Mouse (Mus musculus) left cerebral cortex, adult 2 months (tissue): Measurements from ENCODE around the gene Ppp1r14b. TPM values are rescaled to one million over a fixed set of nuclear protein-coding genes. Genes with fewer than 3 reads are reported as not detected.

Experiments used
- DNase-seq, 2 experiments: peaks; one replicate each; pipeline ENCODE4 v3.0.0; 2021 to 2022; ENCODE audit warnings: low spot score in 2 of 2, mixed read lengths in 1 of 2; ENCODE audit errors: extremely low spot score in 1 of 2
- H3K27ac ChIP-seq: fragments of 200-600 bp; 2 replicates; pipeline ENCODE4 v1.8.1; 2022
- H3K4me3 ChIP-seq: fragments of 200-600 bp; 2 replicates; pipeline ENCODE4 v1.8.1; 2022
- CTCF ChIP-seq: fragments of 200-600 bp; IDR thresholded peaks from 2 replicates; pipeline ENCODE4 v1.8.1; 2022; ENCODE audit warnings: antibody characterized with exemption, mild to moderate bottlenecking, moderate library complexity
- intact Hi-C: fragments of 180-260 bp; cut with DNase I; formaldehyde crosslinking; loops from one replicate; pipeline ENCODE4 v1.15.1; 2025
- total RNA-seq, 2 experiments: library from RNA; stranded (reverse); gene quantifications; 2 replicates each; pipeline ENCODE4 v1.2.3; 2021

Gene Ppp1r14b
- total RNA-seq, 2 experiments from 2014 or later = 62.4 to 65.6 TPM

- intact Hi-C loops = no loop called here
- peak; percentile 57 for TF ChIP-seq CTCF
Measured at GRCm38 (mm10) chr19:6936299-6936698, 38.5 kb upstream of the Ppp1r14b start.

GRCm38 (mm10) chr19:6937541-6938465, 37.0 kb upstream of the Ppp1r14b start:
- Histone ChIP-seq H3K27ac (no peak overlapping the region), H3K4me3 (no peak overlapping the region)
- no peak for DNase-seq
- TF ChIP-seq CTCF = no peak
- intact Hi-C loops = no loop called here

More at GRCm38 (mm10) chr19:6936299-6936698, 38.5 kb upstream of the Ppp1r14b start:
- DNase-seq = no peak
- Histone ChIP-seq H3K27ac (no peak overlapping the region), H3K4me3 (no peak overlapping the region)

GRCm38 (mm10) chr19:6939106-6940002, 35.4 kb upstream of the Ppp1r14b start:
- H3K27ac ChIP-seq = peak overlapping the region; percentile 97; the same call in 1 of the 2 replicates
- no peak for DNase-seq
- peak overlapping the region; percentile 92 for H3K4me3 ChIP-seq
- no peak for TF ChIP-seq CTCF
- intact Hi-C loops = loop anchor here (5.0 kb wide), 1 partner anchor 38 kb away; the partner anchor contains the start of gene Plcb3

- Histone ChIP-seq H3K27ac (peak overlapping the region; percentile 97), H3K4me3 (peak overlapping the region; percentile 92)
- DNase-seq = no peak
- intact Hi-C loops = loop anchor here (5.0 kb wide), 1 partner anchor 37 kb away; the partner anchor contains the start of gene Plcb3
- no peak for TF ChIP-seq CTCF
Measured at GRCm38 (mm10) chr19:6940396-6941351, 34.1 kb upstream of the Ppp1r14b start.

DNA sequence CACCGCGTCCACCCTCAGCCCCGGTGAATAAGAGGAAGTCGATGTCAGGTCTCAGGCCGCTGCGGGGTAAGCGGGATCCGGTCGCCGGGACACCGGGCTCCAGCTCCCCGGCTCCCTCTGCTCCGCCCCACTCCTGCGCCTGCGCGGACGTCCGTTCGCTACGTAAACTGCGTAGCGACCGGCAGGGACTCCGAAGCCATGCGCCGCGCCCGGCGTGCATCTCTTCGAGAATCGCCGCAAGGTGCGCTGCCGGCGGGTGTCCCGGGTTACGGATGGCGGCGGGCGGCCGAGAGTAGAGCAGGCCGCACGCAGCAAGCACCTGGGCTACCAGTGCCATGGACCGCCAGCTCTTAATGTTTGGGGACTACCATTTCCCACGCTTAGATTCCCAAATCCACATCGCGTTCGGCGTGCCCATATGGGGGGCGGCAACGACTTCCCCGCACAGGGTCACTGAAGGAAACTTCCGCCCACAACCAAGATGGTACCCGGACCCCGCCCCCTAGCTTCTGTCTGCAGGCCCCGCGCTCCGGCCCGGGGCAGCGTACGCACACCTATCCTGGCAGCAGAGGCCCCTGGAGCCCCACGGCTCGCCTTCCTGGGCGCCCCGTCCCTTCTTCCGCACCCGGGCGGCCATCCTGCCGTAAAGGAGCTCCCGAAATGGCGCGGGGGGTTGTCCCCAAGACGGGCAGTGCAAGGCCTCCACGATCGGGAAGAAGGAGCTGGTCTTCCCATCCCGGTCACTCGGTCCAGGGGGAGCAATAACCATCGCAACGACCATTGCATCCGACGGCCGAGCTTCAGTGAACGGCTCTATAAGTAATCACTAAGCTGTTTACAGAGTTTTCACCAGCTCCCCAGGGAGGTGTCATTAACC, 33.2 kb upstream of the Ppp1r14b start, which contains the start of gene Bad:
Gene Bad, plus strand, starts transcription at position 490 of the 877 bp plus-strand sequence.
- intact Hi-C loops = loop anchor here (1.0 to 5.0 kb wide), 2 partner anchors 9 to 36 kb away; partner anchors contain the start of gene Plcb3

DNA sequence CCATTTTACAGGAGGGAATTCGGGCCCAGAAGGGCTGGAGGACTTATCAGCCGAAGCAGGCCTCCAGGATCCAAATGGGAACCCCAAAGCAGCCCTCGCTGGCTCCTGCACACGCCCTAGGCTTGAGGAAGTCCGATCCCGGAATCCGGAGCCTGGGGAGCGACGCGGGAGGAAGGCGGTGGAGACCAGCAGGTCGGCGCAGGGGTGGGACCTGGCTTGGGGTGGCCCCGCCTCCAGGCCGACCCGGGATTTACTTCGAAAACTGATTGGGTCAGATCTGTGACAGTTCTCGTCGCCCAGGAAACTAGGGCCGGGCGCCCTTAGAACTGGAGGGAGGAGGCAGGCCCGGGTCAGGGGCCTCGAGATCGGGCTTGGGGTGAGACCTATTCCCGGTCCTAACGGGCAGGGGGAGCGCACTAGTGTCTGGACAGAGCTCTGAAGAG, 32.5 kb upstream of the Ppp1r14b start, which contains the start of gene Gpr137:
Gene Gpr137, minus strand, starts transcription at position 232 of the 443 bp plus-strand sequence.
- no peak for TF ChIP-seq CTCF
- DNase-seq = peak; percentile 92
- intact Hi-C loops = loop anchor here (1.0 to 5.0 kb wide), 2 partner anchors 8 to 35 kb away; partner anchors contain the start of gene Plcb3
- H3K27ac ChIP-seq = peak within 1 kb of the TSS; percentile 97
- peak within 1 kb of the TSS; percentile 92 for H3K4me3 ChIP-seq

More for the DNA sequence above, 33.2 kb upstream of the Ppp1r14b start, which contains the start of gene Bad:
- peak within 1 kb of the TSS; percentile 92 for H3K4me3 ChIP-seq
- peak within 1 kb of the TSS; percentile 97 for H3K27ac ChIP-seq
- TF ChIP-seq CTCF = no peak; the same call in 1 of the 2 replicates
- DNase-seq = peak; percentile 92 to 96

- intact Hi-C loops = loop anchor here (1.0 to 5.0 kb wide), 2 partner anchors 8 to 35 kb away; partner anchors contain the start of gene Plcb3
- no peak for TF ChIP-seq CTCF
- no peak for DNase-seq
- peak overlapping the region; percentile 97 for H3K27ac ChIP-seq
- peak overlapping the region; percentile 92 for H3K4me3 ChIP-seq
Measured at GRCm38 (mm10) chr19:6942764-6943163, 32.0 kb upstream of the Ppp1r14b start.

GRCm38 (mm10) chr19:6943709-6944108, 31.1 kb upstream of the Ppp1r14b start:
- intact Hi-C loops = loop anchor here (5.0 kb wide), 1 partner anchor 34 kb away; the partner anchor contains the start of gene Plcb3
- H3K4me3 ChIP-seq = no peak overlapping the region
- H3K27ac ChIP-seq = no peak overlapping the region
- DNase-seq = no peak
- TF ChIP-seq CTCF = no peak

DNA sequence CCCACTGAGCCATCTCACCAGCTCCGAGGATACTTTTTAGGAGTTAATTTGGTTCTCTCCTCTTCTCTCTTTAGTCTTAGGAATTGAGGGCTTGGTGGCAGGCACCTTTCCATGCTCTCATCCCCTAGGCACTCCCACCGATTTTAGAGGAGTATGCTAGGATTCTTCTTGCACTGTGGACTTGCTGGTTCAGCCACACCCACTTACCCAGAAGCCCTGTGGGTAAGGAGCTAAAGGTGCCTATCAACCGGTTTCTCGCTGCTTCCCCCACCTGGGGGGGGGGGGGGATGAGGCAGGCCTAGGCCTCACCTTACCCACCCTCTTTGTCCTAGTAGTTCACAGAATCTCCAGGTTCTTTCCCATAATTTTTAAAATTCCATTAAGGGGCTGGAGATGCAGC, 27.0 kb upstream of the Ppp1r14b start:
- intact Hi-C loops = loop anchor here (5.0 kb wide), 1 partner anchor 700 kb away; no protein-coding TSS in a partner anchor
- TF ChIP-seq CTCF = no peak
- Histone ChIP-seq H3K4me3 (no peak overlapping the region), H3K27ac (no peak overlapping the region)
- DNase-seq = no peak
